Mouse (Mus musculus) CH12.LX (cell line): ENCODE data around the gene Wars. TPM values are rescaled to one million over a fixed set of nuclear protein-coding genes. Genes with fewer than 3 reads are reported as not detected.

ENCODE experiments used
- DNase-seq: peaks from one replicate; pipeline ENCODE4 v3.0.0-alpha.2; 2013; ENCODE audit errors: extremely low read depth
- H3K27ac ChIP-seq: 2 replicates; pipeline ENCODE4 v1.5.1; 2012; ENCODE audit warnings: low read depth, mild to moderate bottlenecking, control low read depth, moderate library complexity; ENCODE audit not compliant: insufficient read depth
- H3K27me3 ChIP-seq: replicated peaks from 2 replicates; pipeline ENCODE3; 2012; ENCODE audit warnings: inconsistent platforms
- H3K36me3 ChIP-seq, 2 experiments: replicated peaks in 1 of 2; 2 replicates each; pipeline versions ENCODE3 to v1.6.1; 2012; ENCODE audit warnings: inconsistent platforms in 1 of 2, low read length in 1 of 2, mild to moderate bottlenecking in 1 of 2, mixed read lengths in 1 of 2, moderate library complexity in 1 of 2; ENCODE audit not compliant: control insufficient read depth in 1 of 2, insufficient read depth in 1 of 2
- H3K4me1 ChIP-seq, 2 experiments: 2 replicates each; pipeline ENCODE4 v1.6.1; 2012; ENCODE audit warnings: inconsistent platforms in 1 of 2, moderate library complexity in 1 of 2; ENCODE audit not compliant: insufficient read depth in 2 of 2, control insufficient read depth in 1 of 2
- H3K4me2 ChIP-seq: 2 replicates; pipeline ENCODE4 v1.6.1; 2012; ENCODE audit warnings: low read depth, mild to moderate bottlenecking, control low read depth; ENCODE audit not compliant: poor library complexity, insufficient read depth, severe bottlenecking
- H3K4me3 ChIP-seq, 3 experiments: fragments of 150-350 bp in 1 of 3; sonication (generic) in 1 of 3; replicated peaks in 1 of 3; 2 replicates each; pipeline versions ENCODE3 to v1.5.1; 2011 to 2012; ENCODE audit warnings: low read depth in 2 of 3, low read length in 2 of 3, mild to moderate bottlenecking in 2 of 3, moderate library complexity in 2 of 3, control low read depth in 1 of 3, improper control_type of control experiment in 1 of 3, inconsistent platforms in 1 of 3, mixed read lengths in 1 of 3; ENCODE audit not compliant: poor library complexity in 1 of 3
- H3K79me2 ChIP-seq: replicated peaks from 2 replicates; pipeline ENCODE4 v1.6.1; 2012; ENCODE audit warnings: mild to moderate bottlenecking, moderate library complexity; ENCODE audit not compliant: control insufficient read depth, poor library complexity, insufficient read depth, severe bottlenecking; ENCODE audit errors: extremely low read depth
- H3K9ac ChIP-seq: 2 replicates; pipeline ENCODE4 v1.6.1; 2012; ENCODE audit warnings: low read depth, mild to moderate bottlenecking, control low read depth, moderate library complexity; ENCODE audit not compliant: insufficient read depth
- H3K9me3 ChIP-seq: replicated peaks from 2 replicates; pipeline ENCODE3; 2012; ENCODE audit warnings: low read length, inconsistent platforms, mixed read lengths
- BHLHE40 ChIP-seq: IDR thresholded peaks from 2 replicates; pipeline ENCODE4 v1.6.1; 2011; ENCODE audit warnings: mild to moderate bottlenecking, low read depth, low read length, improper control_type of control experiment
- CTCF ChIP-seq, 2 experiments: IDR thresholded peaks in 1 of 2; conservative IDR thresholded peaks in 1 of 2; 2 replicates each; pipeline ENCODE4 v1.5.1; 2011 to 2012; ENCODE audit warnings: low read depth in 2 of 2, low read length in 2 of 2, improper control_type of control experiment in 1 of 2, inconsistent platforms in 1 of 2, mild to moderate bottlenecking in 1 of 2, moderate library complexity in 1 of 2
- E2F4 ChIP-seq: IDR thresholded peaks from 2 replicates; pipeline ENCODE4 v1.6.1; 2011; ENCODE audit warnings: low read depth, low read length, improper control_type of control experiment; ENCODE audit not compliant: insufficient replicate concordance
- EP300 ChIP-seq: IDR thresholded peaks from 2 replicates; pipeline ENCODE4 v1.6.1; 2011; ENCODE audit warnings: low read length, improper control_type of control experiment
- ETS1 ChIP-seq: conservative IDR thresholded peaks from 2 replicates; pipeline ENCODE4 v1.6.1; 2012; ENCODE audit warnings: low read depth, mild to moderate bottlenecking, inconsistent platforms, low read length, improper control_type of control experiment, moderate library complexity
- GABPA ChIP-seq: IDR thresholded peaks from 2 replicates; pipeline ENCODE4 v1.6.1; 2012; ENCODE audit warnings: low read depth, low read length, improper control_type of control experiment, inconsistent platforms; ENCODE audit not compliant: insufficient replicate concordance
- JUN ChIP-seq: IDR thresholded peaks from 2 replicates; pipeline ENCODE4 v1.6.1; 2011; ENCODE audit warnings: low read depth, mild to moderate bottlenecking, low read length, improper control_type of control experiment, moderate library complexity; ENCODE audit not compliant: insufficient read depth
- JUND ChIP-seq: conservative IDR thresholded peaks from 2 replicates; pipeline ENCODE4 v1.6.1; 2011; ENCODE audit warnings: low read depth, low read length, improper control_type of control experiment
- MAZ ChIP-seq: IDR thresholded peaks from 2 replicates; pipeline ENCODE4 v1.6.1; 2012; ENCODE audit warnings: low read depth, mild to moderate bottlenecking, inconsistent platforms, low read length, improper control_type of control experiment, moderate library complexity
- MYC ChIP-seq: IDR thresholded peaks from 2 replicates; pipeline ENCODE4 v1.6.1; 2011; ENCODE audit warnings: low read depth, mild to moderate bottlenecking, improper control_type of control experiment, low read length
- NRF1 ChIP-seq: IDR thresholded peaks from 2 replicates; pipeline ENCODE4 v1.6.1; 2014; ENCODE audit warnings: low read depth, mild to moderate bottlenecking, inconsistent platforms, low read length, improper control_type of control experiment, moderate library complexity
- PAX5 ChIP-seq: IDR thresholded peaks from 2 replicates; pipeline ENCODE4 v1.6.1; 2012; ENCODE audit warnings: low read length, inconsistent platforms, mixed read lengths
- POLR2A ChIP-seq: IDR thresholded peaks from 2 replicates; pipeline ENCODE4 v1.6.1; 2011; ENCODE audit warnings: low read depth, mild to moderate bottlenecking, improper control_type of control experiment, low read length
- RCOR1 ChIP-seq: conservative IDR thresholded peaks from 2 replicates; pipeline ENCODE4 v1.6.1; 2012; ENCODE audit warnings: low read depth, mild to moderate bottlenecking, inconsistent platforms, low read length, improper control_type of control experiment
- SIN3A ChIP-seq: IDR thresholded peaks from 2 replicates; pipeline ENCODE4 v1.6.1; 2012; ENCODE audit warnings: low read length, improper control_type of control experiment, inconsistent platforms
- SMC3 ChIP-seq: IDR thresholded peaks from 2 replicates; pipeline ENCODE4 v1.6.1; 2011; ENCODE audit warnings: low read depth, low read length, improper control_type of control experiment
- TCF12 ChIP-seq: IDR thresholded peaks from 2 replicates; pipeline ENCODE4 v1.6.1; 2014; ENCODE audit warnings: low read depth, mild to moderate bottlenecking, inconsistent platforms, low read length, improper control_type of control experiment
- UBTF ChIP-seq: IDR thresholded peaks from 2 replicates; pipeline ENCODE4 v1.6.1; 2012; ENCODE audit warnings: low read depth, mild to moderate bottlenecking, inconsistent platforms, low read length, improper control_type of control experiment, moderate library complexity
- USF1 ChIP-seq: IDR thresholded peaks from 2 replicates; pipeline ENCODE4 v1.6.1; 2014; ENCODE audit warnings: low read depth, mild to moderate bottlenecking, inconsistent platforms, low read length, improper control_type of control experiment
- USF2 ChIP-seq: conservative IDR thresholded peaks from 2 replicates; pipeline ENCODE4 v1.6.1; 2011; ENCODE audit warnings: low read depth, low read length, improper control_type of control experiment
- ZMIZ1 ChIP-seq: IDR thresholded peaks from 2 replicates; pipeline ENCODE4 v1.6.1; 2012; ENCODE audit warnings: low read depth, mild to moderate bottlenecking, inconsistent platforms, low read length, improper control_type of control experiment
- ZNF384 ChIP-seq: IDR thresholded peaks from 2 replicates; pipeline ENCODE4 v1.6.1; 2012; ENCODE audit warnings: low read depth, low read length, improper control_type of control experiment, inconsistent platforms
- dilution Hi-C: fragments of 300-500 bp; cut with MboI; formaldehyde crosslinking; loops from 2 replicates; pipeline ENCODE4 v1.14.3; 2020; ENCODE audit warnings: low sequenced_read_pairs; ENCODE audit not compliant: extremely low pct_unique_long_range_greater_than_20kb, extremely low pct_ligation_motif_present
- in situ Hi-C: fragments of 300-500 bp; cut with MboI; formaldehyde crosslinking; loops from 3 replicates; pipeline ENCODE4 v1.14.3; 2019; ENCODE audit warnings: low sequenced_read_pairs, low pct_ligation_motif_present, low pct_unique_long_range_greater_than_20kb, mixed read lengths
- polyA plus RNA-seq: library from polyadenylated mRNA; unstranded; fragments of >175 nt; gene quantifications from 2 replicates; pipeline ENCODE4 v1.2.1, GENCODE M21; 2012; ENCODE audit warnings: low read depth; ENCODE audit not compliant: insufficient read length
- total RNA-seq, 2 experiments: library from RNA; depleted of rRNA; stranded (reverse); fragments of 300-350 nt in 1 of 2; fragments of >200 nt in 1 of 2; gene quantifications; 2 replicates each; pipeline ENCODE4 v1.2.3; 2012 to 2014

Wars gene
- total and polyA plus RNA-seq, 3 experiments = 73.5 to 93.5 (median 88.0) TPM

GRCm38 (mm10) chr12:108887077-108887476 lies 6.9 kb downstream of the Wars start:
- H3K27ac ChIP-seq = no peak overlapping the region
- TF ChIP-seq E2F4 (no peak), BHLHE40 (no peak), PAX5 (no peak), ZMIZ1 (no peak), ZNF384 (no peak), NRF1 (no peak), USF2 (no peak), SIN3A (no peak), SMC3 (no peak), MAZ (no peak), MYC (no peak), GABPA (no peak)
- TF ChIP-seq, all 38 proteins: peak for 0
- Histone ChIP-seq H3K4me2 (no peak overlapping the region), H3K27me3 (no peaks in the 10 kb centered on the region), H3K36me3 (peaks cover 84 to 99% of the 10 kb centered on the region in 2 experiments), H3K9me3 (no peaks in the 10 kb centered on the region), H3K79me2 (peaks cover 21% of the 10 kb centered on the region), H3K4me1 (peaks cover 0 to 2% of the 10 kb centered on the region in 2 experiments; a peak in 2 of 4 replicates), H3K9ac (no peak overlapping the region), H3K4me3 (no peak overlapping the region)
- in situ Hi-C loops (no loop called here), dilution Hi-C loops (no loop called here)
- DNase-seq = no peak

- dilution Hi-C loops = no loop called here
Measured at GRCm38 (mm10) chr12:108885906-108886305, 8.1 kb downstream of the Wars start.

More at GRCm38 (mm10) chr12:108885906-108886305, 8.1 kb downstream of the Wars start:
- TF ChIP-seq JUN (no peak), ETS1 (no peak), TCF12 (no peak), PAX5 (no peak), MAZ (no peak), SMC3 (no peak), RCOR1 (no peak), USF1 (no peak), POLR2A (no peak), JUND (no peak), UBTF (no peak), NRF1 (no peak), CTCF (conservative IDR thresholded peaks at IDR 0.05 in 1 of 2, IDR thresholded peaks at IDR 0.05 in 1 of 2; ENCODE audit: low read depth in 2 of 2, low read length in 2 of 2) (no peak), EP300 (no peak)
- Histone ChIP-seq H3K9ac (no peak overlapping the region), H3K9me3 (no peaks in the 10 kb centered on the region), H3K4me1 (no peaks in the 10 kb centered on the region), H3K36me3 (peaks cover 91 to 99% of the 10 kb centered on the region in 2 experiments), H3K27ac (no peak overlapping the region), H3K79me2 (peaks cover 12% of the 10 kb centered on the region; the same call in 1 of the 2 replicates), H3K27me3 (no peaks in the 10 kb centered on the region), H3K4me2 (no peak overlapping the region), H3K4me3 (no peak overlapping the region)
- in situ Hi-C loops = no loop called here
- DNase-seq = no peak
